Mouse (Mus musculus) yolk sac, embryonic 10.5 days (tissue): ENCODE results near the gene Adam19.

Source experiments
- DNase-seq: peaks from one replicate; pipeline ENCODE4 v3.0.0-alpha.2; 2017; ENCODE audit warnings: low spot score

Adam19 gene

GRCm38 (mm10) chr11:46073850-46074688 is 18.3 kb downstream of the Adam19 start:
- no peak for DNase-seq

- DNase-seq = no peak
These were observed 19.7 kb downstream of the Adam19 start for GRCm38 (mm10) chr11:46075507-46075906.

- no peak for DNase-seq
These were observed 20.8 kb downstream of the Adam19 start for GRCm38 (mm10) chr11:46076442-46077158.

GRCm38 (mm10) chr11:46077304-46077703 is 21.5 kb downstream of the Adam19 start:
- DNase-seq = no peak

- peak; percentile 52 for DNase-seq
These were observed 22.1 kb downstream of the Adam19 start for GRCm38 (mm10) chr11:46077732-46078375.

GRCm38 (mm10) chr11:46081075-46081474 is 25.3 kb downstream of the Adam19 start:
- DNase-seq = no peak

GRCm38 (mm10) chr11:46083405-46083804 is 27.6 kb downstream of the Adam19 start:
- DNase-seq = no peak

GRCm38 (mm10) chr11:46083835-46084444 is 28.1 kb downstream of the Adam19 start:
- no peak for DNase-seq

GRCm38 (mm10) chr11:46084568-46084967 is 28.8 kb downstream of the Adam19 start:
- DNase-seq = no peak

GRCm38 (mm10) chr11:46085398-46086163 is 29.8 kb downstream of the Adam19 start:
- no peak for DNase-seq

GRCm38 (mm10) chr11:46086446-46086845 is 30.7 kb downstream of the Adam19 start:
- DNase-seq = no peak

GRCm38 (mm10) chr11:46089081-46089713 is 33.4 kb downstream of the Adam19 start:
- DNase-seq = no peak

- no peak for DNase-seq
These were observed 34.4 kb downstream of the Adam19 start for GRCm38 (mm10) chr11:46090036-46090725.

- DNase-seq = no peak
These were observed 35.3 kb downstream of the Adam19 start for GRCm38 (mm10) chr11:46090951-46091667.

GRCm38 (mm10) chr11:46092121-46092520 is 36.3 kb downstream of the Adam19 start:
- DNase-seq = no peak

- DNase-seq = no peak
These were observed 39.9 kb downstream of the Adam19 start for GRCm38 (mm10) chr11:46095477-46096264.

- DNase-seq = no peak
These were observed 40.5 kb downstream of the Adam19 start for GRCm38 (mm10) chr11:46096265-46096649.

GRCm38 (mm10) chr11:46097062-46097461 is 41.3 kb downstream of the Adam19 start:
- DNase-seq = no peak

GRCm38 (mm10) chr11:46102107-46102506 is 46.3 kb downstream of the Adam19 start:
- DNase-seq = no peak
